Mouse (Mus musculus) liver, embryonic 14.5 days (tissue): ENCODE measurements around the gene Btn1a1. TPM values are rescaled to one million over a fixed set of nuclear protein-coding genes. Genes with fewer than 3 reads are reported as not detected.
A peak's percentile ranks its signal among the peaks of the same experiment; 100 is the strongest.

Experiments used
- ATAC-seq: fragments of 200-750 bp; cut with Nextera tagmentation; 2 replicates; pipeline ENCODE4 v1.8.0; 2017; ENCODE audit warnings: moderate number of reproducible peaks, mild to moderate bottlenecking, moderate library complexity; ENCODE audit not compliant: insufficient read depth
- DNase-seq, 3 experiments: peaks; one replicate each; pipeline ENCODE4 v3.0.0-alpha.2; 2012 to 2013; ENCODE audit warnings: low read depth in 3 of 3, low spot score in 3 of 3
- H3K27ac ChIP-seq: fragments of 300-500 bp; sonication (generic); 2 replicates; pipeline ENCODE4 v1.5.1; 2014; ENCODE audit warnings: moderate library complexity, mild to moderate bottlenecking, control low read depth, inconsistent platforms
- H3K27me3 ChIP-seq: fragments of 300-500 bp; sonication (generic); 2 replicates; pipeline ENCODE4 v1.6.1; 2014; ENCODE audit warnings: mild to moderate bottlenecking, low read length, moderate library complexity; ENCODE audit not compliant: control insufficient read depth, insufficient read depth
- H3K36me3 ChIP-seq: fragments of 300-500 bp; sonication (generic); replicated peaks from 2 replicates; pipeline ENCODE4 v1.6.1; 2014; ENCODE audit warnings: low read depth; ENCODE audit not compliant: control insufficient read depth, insufficient read depth
- H3K4me1 ChIP-seq, 2 experiments: fragments of 200-500 bp in 1 of 2; fragments of 300-500 bp in 1 of 2; sonication (generic) in 1 of 2; replicated peaks; 2 replicates each; pipeline ENCODE4 v1.6.1; 2012 to 2014; ENCODE audit warnings: antibody characterized with exemption in 1 of 2, inconsistent platforms in 1 of 2, low read length in 1 of 2; ENCODE audit not compliant: control insufficient read depth in 2 of 2, insufficient read depth in 2 of 2
- H3K4me2 ChIP-seq: fragments of 300-500 bp; sonication (generic); 2 replicates; pipeline ENCODE4 v1.6.1; 2014; ENCODE audit warnings: low read depth, mild to moderate bottlenecking, control low read depth, moderate library complexity
- H3K4me3 ChIP-seq, 2 experiments: fragments of 200-500 bp in 1 of 2; fragments of 300-500 bp in 1 of 2; sonication (generic) in 1 of 2; 2 replicates each; pipeline ENCODE4 v1.5.1; 2012 to 2014; ENCODE audit warnings: low read depth in 2 of 2, low read length in 2 of 2, mild to moderate bottlenecking in 2 of 2, control low read depth in 1 of 2, inconsistent platforms in 1 of 2, moderate library complexity in 1 of 2; ENCODE audit not compliant: insufficient read depth in 1 of 2
- H3K9ac ChIP-seq: fragments of 300-500 bp; sonication (generic); replicated peaks from 2 replicates; pipeline ENCODE4 v1.6.1; 2014; ENCODE audit warnings: mild to moderate bottlenecking, control low read depth, moderate library complexity
- H3K9me3 ChIP-seq: fragments of 300-500 bp; sonication (generic); 2 replicates; pipeline ENCODE4 v1.6.1; 2016; ENCODE audit warnings: low read length, mixed read lengths; ENCODE audit not compliant: control insufficient read depth
- CTCF ChIP-seq: IDR thresholded peaks from 2 replicates; pipeline ENCODE4 v1.5.1; 2016; ENCODE audit warnings: antibody characterized with exemption, low read depth, control low read depth
- EP300 ChIP-seq: IDR thresholded peaks from 2 replicates; pipeline ENCODE4 v1.6.1; 2016; ENCODE audit warnings: antibody characterized with exemption, low read depth
- WGBS: fragments of 180-500 bp; shearing (Covaris S2); extraction: QIAGEN DNeasy Blood & Tissue Kit; methylation state at CpG from one replicate; pipeline ENCODE4 v1.1.7; 2014; ENCODE audit not compliant: insufficient replicate concordance; 5-methylcytosine and 5-hydroxymethylcytosine counted together
- polyA plus RNA-seq, 2 experiments: library from polyadenylated mRNA; depleted of rRNA in 1 of 2; stranded (reverse) in 1 of 2; unstranded in 1 of 2; fragments of >200 nt; fragmentation: Nextera tagmentation in 1 of 2; extraction: Ambion mirVana in 1 of 2; gene quantifications; 2 replicates each; pipeline versions ENCODE4 v1.2.1 to v1.2.3; 2012 to 2014

Btn1a1 gene
- polyA plus RNA-seq, 2 experiments = 1.5 to 2.1 TPM

- DNase-seq (no peak), ATAC-seq (no peak)
- Histone ChIP-seq H3K4me3 (peak overlapping the region; percentile 27 to 61), H3K27ac (no peak overlapping the region), H3K9me3 (no peaks in the 10 kb centered on the region), H3K36me3 (no peaks in the 10 kb centered on the region), H3K9ac (peak overlapping the region; percentile 54), H3K27me3 (no peaks in the 10 kb centered on the region), H3K4me2 (peak overlapping the region; percentile 61), H3K4me1 (peaks cover 22 to 42% of the 10 kb centered on the region in 2 experiments)
- TF ChIP-seq EP300 = no peak
- no peak for TF ChIP-seq CTCF
- WGBS = 23% methylated on average over 5 of the region's 5 CpGs
Observed at GRCm38 (mm10) chr13:23501511-23501910, 35.8 kb upstream of the Btn1a1 start.

GRCm38 (mm10) chr13:23500424-23501200 lies 34.9 kb upstream of the Btn1a1 start:
- peak overlapping the region; percentile 61 for H3K4me2 ChIP-seq
- DNase-seq (peak; percentile 74 to 78 (median 76)), ATAC-seq (peak; percentile 83)
- H3K4me1 ChIP-seq = peaks cover 18 to 41% of the 10 kb centered on the region in 2 experiments
- no peaks in the 10 kb centered on the region for H3K9me3 ChIP-seq
- H3K36me3 ChIP-seq = no peaks in the 10 kb centered on the region
- H3K4me3 ChIP-seq = peak overlapping the region in 1 of 2 experiments; percentile 29; a peak in 2 of 4 replicates
- H3K27me3 ChIP-seq = no peaks in the 10 kb centered on the region
- H3K27ac ChIP-seq = no peak overlapping the region
- whole genome bisulfite sequencing = 0% methylated on average over 17 of the region's 17 CpGs
- no peak overlapping the region for H3K9ac ChIP-seq
- TF ChIP-seq CTCF = no peak
- no peak for TF ChIP-seq EP300

- peak overlapping the region; percentile 53 for H3K4me2 ChIP-seq
- DNase-seq (no peak), ATAC-seq (peak; percentile 59; the same call in 1 of the 2 replicates)
- H3K27ac ChIP-seq = no peak overlapping the region
- H3K27me3 ChIP-seq = no peaks in the 10 kb centered on the region
- H3K36me3 ChIP-seq = no peaks in the 10 kb centered on the region
- TF ChIP-seq EP300 (no peak), CTCF (no peak)
- H3K9ac ChIP-seq = no peak overlapping the region
- H3K4me3 ChIP-seq = peak overlapping the region in 1 of 2 experiments; percentile 29; a peak in 1 of 4 replicates
- H3K4me1 ChIP-seq = peaks cover 12 to 36% of the 10 kb centered on the region in 2 experiments
- WGBS = 2% methylated on average over 7 of the region's 7 CpGs
- no peaks in the 10 kb centered on the region for H3K9me3 ChIP-seq
Observed at GRCm38 (mm10) chr13:23499943-23500342, 34.2 kb upstream of the Btn1a1 start.

GRCm38 (mm10) chr13:23498653-23499052 lies 33.0 kb upstream of the Btn1a1 start:
- Histone ChIP-seq H3K9ac (peak overlapping the region; percentile 46), H3K27ac (no peak overlapping the region), H3K9me3 (no peaks in the 10 kb centered on the region), H3K27me3 (no peaks in the 10 kb centered on the region), H3K4me3 (peak overlapping the region; percentile 53 to 62), H3K36me3 (no peaks in the 10 kb centered on the region), H3K4me2 (peak overlapping the region; percentile 53), H3K4me1 (peaks cover 10 to 27% of the 10 kb centered on the region in 2 experiments)
- TF ChIP-seq EP300 = no peak
- TF ChIP-seq CTCF = no peak
- 13% methylated on average over 10 of the region's 10 CpGs for WGBS
- no peak for ATAC-seq
- DNase-seq = no peak

GRCm38 (mm10) chr13:23497656-23498321 lies 32.1 kb upstream of the Btn1a1 start:
- H3K4me3 ChIP-seq = peak overlapping the region; percentile 53 to 62
- no peaks in the 10 kb centered on the region for H3K9me3 ChIP-seq
- no peaks in the 10 kb centered on the region for H3K27me3 ChIP-seq
- no peak for TF ChIP-seq EP300
- TF ChIP-seq CTCF = no peak
- no peak overlapping the region for H3K27ac ChIP-seq
- no peak overlapping the region; the same call in none of the 2 replicates for H3K9ac ChIP-seq
- H3K4me1 ChIP-seq = peaks cover 8 to 25% of the 10 kb centered on the region in 2 experiments; a peak in 3 of 4 replicates
- no peaks in the 10 kb centered on the region for H3K36me3 ChIP-seq
- DNase-seq (no peak), ATAC-seq (peak; percentile 47)
- 2% methylated on average over 19 of the region's 19 CpGs for WGBS
- peak overlapping the region; percentile 53 for H3K4me2 ChIP-seq
